Mouse (Mus musculus) left cerebral cortex, adult 6 months (tissue): Measurements from ENCODE around the gene Ms4a13. TPM values are rescaled to one million over a fixed set of nuclear protein-coding genes. Genes with fewer than 3 reads are reported as not detected.

Experiments used
- long read RNA-seq, 2 experiments: library from polyadenylated mRNA; unstranded; transcript quantifications; one replicate each; pipeline ENCODE4 v2.0.0; 2019 to 2020
- polyA plus RNA-seq: library from polyadenylated mRNA; unstranded; fragments of <200 nt; fragmentation: Nextera tagmentation; gene quantifications from 2 replicates; pipeline ENCODE4 v1.2.3, GENCODE M21; 2021

Ms4a13 gene
- polyA plus RNA-seq = not detected in 2 replicates
- long read RNA-seq, experiment 1 = 0 reads
- long read RNA-seq, experiment 2 = 0 reads

GRCm38 (mm10) chr19:11196546-11196945, at the start of gene Ms4a13:
Ms4a13 (minus strand) TSS chr19:11196737.

GRCm38 (mm10) chr19:11232348-11232747, 35.8 kb upstream of the Ms4a13 start, which contains the start of gene Ms4a12:
Ms4a12 (minus strand) TSS chr19:11232448.

GRCm38 (mm10) chr19:11165172-11165571, 31.4 kb downstream of the Ms4a13 start, which contains the start of gene 1700025F22Rik:
1700025F22Rik (minus strand) TSS chr19:11165320.

GRCm38 (mm10) chr19:11130776-11131175, 65.8 kb downstream of the Ms4a13 start, which contains the start of gene 1700017D01Rik:
1700017D01Rik (minus strand) TSS chr19:11130876.

Other genes with a start within 250 kb of the Ms4a13 start
- gene Ccdc86, start 247.5 kb downstream of the Ms4a13 start, polyA plus RNA-seq = 4.8 and 6.0 TPM in 2 replicates
- not detected in 2 replicates for gene Ms4a10, start 222.1 kb downstream of the Ms4a13 start, polyA plus RNA-seq
- gene Ms4a15, start 203.5 kb downstream of the Ms4a13 start, polyA plus RNA-seq = not detected in 2 replicates
- gene Ms4a18, start 178.7 kb downstream of the Ms4a13 start, polyA plus RNA-seq = not detected in 2 replicates
- not detected in 2 replicates for gene Ms4a8a, start 115.6 kb downstream of the Ms4a13 start, polyA plus RNA-seq
- not detected in 2 replicates for gene 1700017D01Rik, start 65.9 kb downstream of the Ms4a13 start, polyA plus RNA-seq
- not detected in 2 replicates for gene 1700025F22Rik, start 31.4 kb downstream of the Ms4a13 start, polyA plus RNA-seq
- not detected in 2 replicates for gene Ms4a12, start 35.7 kb upstream of the Ms4a13 start, polyA plus RNA-seq
- gene Ms4a1, start 69.5 kb upstream of the Ms4a13 start, polyA plus RNA-seq = not detected in 2 replicates
- gene Ms4a5, start 87.1 kb upstream of the Ms4a13 start, polyA plus RNA-seq = not detected in 2 replicates
- not detected in 2 replicates for gene Ms4a14, start 117.7 kb upstream of the Ms4a13 start, polyA plus RNA-seq
- 1.0 and 1.7 TPM in 2 replicates for gene Ms4a7, start 139.4 kb upstream of the Ms4a13 start, polyA plus RNA-seq
- gene Ms4a4a, start 178.8 kb upstream of the Ms4a13 start, polyA plus RNA-seq = 0.26 and 0.46 TPM in 2 replicates
- 0.06 TPM in 1 of 2 replicates, not detected in the other for gene Ms4a4c, start 208.0 kb upstream of the Ms4a13 start, polyA plus RNA-seq
- gene Ms4a4b, start 246.8 kb upstream of the Ms4a13 start, polyA plus RNA-seq = not detected in 2 replicates